Mouse (Mus musculus) midbrain, embryonic 12.5 days (tissue): ENCODE results near the gene Pex5. TPM values are rescaled to one million over a fixed set of nuclear protein-coding genes. Genes with fewer than 3 reads are reported as not detected.

Experiments
- ATAC-seq: fragments of 200-750 bp; cut with Nextera tagmentation; 2 replicates; pipeline ENCODE4 v1.8.0; 2017; ENCODE audit warnings: low read depth, moderate TSS enrichment, moderate library complexity; ENCODE audit not compliant: low FRiP score
- H3K27ac ChIP-seq: fragments of 300-500 bp; sonication (generic); replicated peaks from 2 replicates; pipeline ENCODE4 v1.5.1; 2016; ENCODE audit warnings: mild to moderate bottlenecking
- H3K27me3 ChIP-seq: fragments of 300-500 bp; sonication (generic); 2 replicates; pipeline ENCODE4 v1.6.1; 2016; ENCODE audit warnings: mild to moderate bottlenecking
- H3K36me3 ChIP-seq: fragments of 300-500 bp; sonication (generic); 2 replicates; pipeline ENCODE4 v1.6.1; 2016
- H3K4me1 ChIP-seq: fragments of 300-500 bp; sonication (generic); 2 replicates; pipeline ENCODE4 v1.6.1; 2016
- H3K4me2 ChIP-seq: fragments of 300-500 bp; sonication (generic); replicated peaks from 2 replicates; pipeline ENCODE4 v1.6.1; 2016; ENCODE audit warnings: mild to moderate bottlenecking, moderate library complexity
- H3K4me3 ChIP-seq: fragments of 300-500 bp; sonication (generic); 2 replicates; pipeline ENCODE4 v1.5.1; 2016; ENCODE audit warnings: mild to moderate bottlenecking
- H3K9ac ChIP-seq: fragments of 300-500 bp; sonication (generic); replicated peaks from 2 replicates; pipeline ENCODE4 v1.6.1; 2016; ENCODE audit warnings: mild to moderate bottlenecking, moderate library complexity
- H3K9me3 ChIP-seq: fragments of 300-500 bp; sonication (generic); 2 replicates; pipeline ENCODE4 v1.6.1; 2016; ENCODE audit warnings: mild to moderate bottlenecking
- WGBS: fragments of 180-500 bp; shearing (Covaris S2); methylation state at CpG from one replicate; pipeline ENCODE4 v1.1.7; 2016; 5-methylcytosine and 5-hydroxymethylcytosine counted together
- polyA plus RNA-seq: library from polyadenylated mRNA; unstranded; fragments of >200 nt; fragmentation: Nextera tagmentation; extraction: Ambion mirVana; gene quantifications from 2 replicates; pipeline ENCODE4 v1.2.1, GENCODE M21; 2016

Pex5 gene
- polyA plus RNA-seq, 1 experiment from 2014 or later, result 64.7 TPM

- ATAC-seq, result no peak
- Histone ChIP-seq H3K36me3 (0 out of 2 replicates have a peak, but pooled peaks cover 9% of the 10 kb centered on the region), H3K4me1 (no peaks in the 10 kb centered on the region), H3K27ac (no peak overlapping the region), H3K9ac (no peak overlapping the region), H3K9me3 (no peaks in the 10 kb centered on the region), H3K27me3 (no peaks in the 10 kb centered on the region), H3K4me2 (no peak overlapping the region), H3K4me3 (no peak overlapping the region)
- 96% methylated on average over 9 of the region's 9 CpGs for WGBS
Measured at GRCm38 (mm10) chr6:124446459-124446858, 31.6 kb upstream of the Pex5 start.

GRCm38 (mm10) chr6:124446024-124446423, 31.2 kb upstream of the Pex5 start:
- no peak overlapping the region for H3K4me2 ChIP-seq
- no peak overlapping the region for H3K4me3 ChIP-seq
- 97% methylated on average over 2 of the region's 2 CpGs for WGBS
- no peak overlapping the region for H3K27ac ChIP-seq
- H3K4me1 ChIP-seq, result no peaks in the 10 kb centered on the region
- ATAC-seq, result no peak
- no peaks in the 10 kb centered on the region for H3K9me3 ChIP-seq
- 0 out of 2 replicates have a peak, but pooled peaks cover 9% of the 10 kb centered on the region for H3K36me3 ChIP-seq
- H3K9ac ChIP-seq, result no peak overlapping the region
- no peaks in the 10 kb centered on the region for H3K27me3 ChIP-seq

GRCm38 (mm10) chr6:124443338-124443737, 28.5 kb upstream of the Pex5 start:
- Histone ChIP-seq H3K9ac (no peak overlapping the region), H3K4me3 (no peak overlapping the region), H3K4me1 (no peaks in the 10 kb centered on the region), H3K9me3 (no peaks in the 10 kb centered on the region), H3K4me2 (no peak overlapping the region), H3K27me3 (no peaks in the 10 kb centered on the region), H3K36me3 (no peaks in the 10 kb centered on the region), H3K27ac (no peak overlapping the region)
- ATAC-seq, result no peak
- 79% methylated on average over 2 of the region's 2 CpGs for WGBS

- no peaks in the 10 kb centered on the region for H3K27me3 ChIP-seq
- 68% methylated on average over 7 of the region's 7 CpGs for WGBS
- H3K4me1 ChIP-seq, result peaks cover 5% of the 10 kb centered on the region
- ATAC-seq, result no peak
- no peak overlapping the region for H3K9ac ChIP-seq
- H3K4me2 ChIP-seq, result no peak overlapping the region
- H3K4me3 ChIP-seq, result no peak overlapping the region
- H3K9me3 ChIP-seq, result no peaks in the 10 kb centered on the region
- peaks cover 19% of the 10 kb centered on the region; the same call in 1 of the 2 replicates for H3K36me3 ChIP-seq
- H3K27ac ChIP-seq, result no peak overlapping the region
Measured at GRCm38 (mm10) chr6:124436245-124436644, 21.4 kb upstream of the Pex5 start.

GRCm38 (mm10) chr6:124435173-124435572, 20.3 kb upstream of the Pex5 start:
- no peaks in the 10 kb centered on the region for H3K27me3 ChIP-seq
- peaks cover 16% of the 10 kb centered on the region for H3K4me1 ChIP-seq
- H3K4me3 ChIP-seq, result no peak overlapping the region
- ATAC-seq, result no peak
- WGBS, result 78% methylated on average over 5 of the region's 5 CpGs
- H3K4me2 ChIP-seq, result no peak overlapping the region
- H3K36me3 ChIP-seq, result peaks cover 19% of the 10 kb centered on the region; the same call in 1 of the 2 replicates
- no peaks in the 10 kb centered on the region for H3K9me3 ChIP-seq
- no peak overlapping the region for H3K9ac ChIP-seq
- no peak overlapping the region for H3K27ac ChIP-seq

- Histone ChIP-seq H3K4me3 (no peak overlapping the region), H3K4me2 (no peak overlapping the region), H3K36me3 (peaks cover 19% of the 10 kb centered on the region; the same call in 1 of the 2 replicates), H3K9ac (no peak overlapping the region), H3K4me1 (peaks cover 16% of the 10 kb centered on the region), H3K27me3 (no peaks in the 10 kb centered on the region), H3K27ac (no peak overlapping the region), H3K9me3 (no peaks in the 10 kb centered on the region)
- WGBS, result 89% methylated on average over 8 of the region's 8 CpGs
- ATAC-seq, result no peak
Measured at GRCm38 (mm10) chr6:124433688-124434324, 18.9 kb upstream of the Pex5 start.

GRCm38 (mm10) chr6:124430784-124431495, 16.1 kb upstream of the Pex5 start:
- Histone ChIP-seq H3K36me3 (0 out of 2 replicates have a peak, but pooled peaks cover 9% of the 10 kb centered on the region), H3K9ac (no peak overlapping the region), H3K27ac (no peak overlapping the region), H3K4me1 (peaks cover 16% of the 10 kb centered on the region), H3K4me2 (no peak overlapping the region), H3K9me3 (no peaks in the 10 kb centered on the region), H3K27me3 (no peaks in the 10 kb centered on the region), H3K4me3 (no peak overlapping the region)
- WGBS, result 36% methylated on average over 8 of the region's 8 CpGs
- ATAC-seq, result peak; percentile 68

- Histone ChIP-seq H3K4me2 (no peak overlapping the region), H3K27ac (no peak overlapping the region), H3K9me3 (no peaks in the 10 kb centered on the region), H3K9ac (no peak overlapping the region), H3K4me1 (peaks cover 16% of the 10 kb centered on the region), H3K36me3 (0 out of 2 replicates have a peak, but pooled peaks cover 8% of the 10 kb centered on the region), H3K27me3 (no peaks in the 10 kb centered on the region), H3K4me3 (no peak overlapping the region)
- peak; percentile 21; the same call in 1 of the 2 replicates for ATAC-seq
- 70% methylated on average over 3 of the region's 3 CpGs for WGBS
Measured at GRCm38 (mm10) chr6:124430379-124430778, 15.5 kb upstream of the Pex5 start.

- Histone ChIP-seq H3K4me1 (peaks cover 16% of the 10 kb centered on the region), H3K4me3 (no peak overlapping the region), H3K9me3 (no peaks in the 10 kb centered on the region), H3K9ac (no peak overlapping the region), H3K27ac (no peak overlapping the region), H3K4me2 (no peak overlapping the region), H3K27me3 (no peaks in the 10 kb centered on the region), H3K36me3 (no peaks in the 10 kb centered on the region)
- ATAC-seq, result no peak
- WGBS, result 69% methylated on average over 5 of the region's 6 CpGs
Measured at GRCm38 (mm10) chr6:124427791-124428576, 13.1 kb upstream of the Pex5 start.

- no peak for ATAC-seq
- Histone ChIP-seq H3K9ac (no peak overlapping the region), H3K4me1 (peaks cover 16% of the 10 kb centered on the region), H3K27me3 (no peaks in the 10 kb centered on the region), H3K9me3 (no peaks in the 10 kb centered on the region), H3K27ac (no peak overlapping the region), H3K4me3 (no peak overlapping the region), H3K36me3 (no peaks in the 10 kb centered on the region), H3K4me2 (no peak overlapping the region)
- WGBS, result 91% methylated on average over 7 of the region's 7 CpGs
Measured at GRCm38 (mm10) chr6:124427289-124427688, 12.4 kb upstream of the Pex5 start.

GRCm38 (mm10) chr6:124426604-124427003, 11.7 kb upstream of the Pex5 start:
- no peak overlapping the region for H3K4me3 ChIP-seq
- H3K4me2 ChIP-seq, result no peak overlapping the region
- no peaks in the 10 kb centered on the region for H3K9me3 ChIP-seq
- no peak overlapping the region for H3K27ac ChIP-seq
- peaks cover 14% of the 10 kb centered on the region for H3K4me1 ChIP-seq
- 82% methylated on average over 3 of the region's 3 CpGs for WGBS
- no peak overlapping the region for H3K9ac ChIP-seq
- H3K27me3 ChIP-seq, result no peaks in the 10 kb centered on the region
- H3K36me3 ChIP-seq, result no peaks in the 10 kb centered on the region
- no peak for ATAC-seq

GRCm38 (mm10) chr6:124425523-124425922, 10.7 kb upstream of the Pex5 start:
- H3K9me3 ChIP-seq, result no peaks in the 10 kb centered on the region
- no peak overlapping the region for H3K4me2 ChIP-seq
- no peak overlapping the region for H3K4me3 ChIP-seq
- peaks cover 3% of the 10 kb centered on the region for H3K4me1 ChIP-seq
- no peaks in the 10 kb centered on the region for H3K36me3 ChIP-seq
- H3K27me3 ChIP-seq, result no peaks in the 10 kb centered on the region
- no peak overlapping the region for H3K27ac ChIP-seq
- no peak overlapping the region for H3K9ac ChIP-seq
- ATAC-seq, result no peak
- WGBS, result 86% methylated on average over 6 of the region's 6 CpGs
